Mouse (Mus musculus): ENCODE data around the gene Scin. TPM values are rescaled to one million over a fixed set of nuclear protein-coding genes. Genes with fewer than 3 reads are reported as not detected.
"Not testable (repeated sequence)": the region's sequence is repeated elsewhere in the genome, so short reads cannot be mapped to it uniquely, and the experiment has no call there.

The Scin gene
- 0.20 and 0.29 TPM in 2 replicates for polyA plus RNA-seq (2012; rRNA removed)

DNA sequence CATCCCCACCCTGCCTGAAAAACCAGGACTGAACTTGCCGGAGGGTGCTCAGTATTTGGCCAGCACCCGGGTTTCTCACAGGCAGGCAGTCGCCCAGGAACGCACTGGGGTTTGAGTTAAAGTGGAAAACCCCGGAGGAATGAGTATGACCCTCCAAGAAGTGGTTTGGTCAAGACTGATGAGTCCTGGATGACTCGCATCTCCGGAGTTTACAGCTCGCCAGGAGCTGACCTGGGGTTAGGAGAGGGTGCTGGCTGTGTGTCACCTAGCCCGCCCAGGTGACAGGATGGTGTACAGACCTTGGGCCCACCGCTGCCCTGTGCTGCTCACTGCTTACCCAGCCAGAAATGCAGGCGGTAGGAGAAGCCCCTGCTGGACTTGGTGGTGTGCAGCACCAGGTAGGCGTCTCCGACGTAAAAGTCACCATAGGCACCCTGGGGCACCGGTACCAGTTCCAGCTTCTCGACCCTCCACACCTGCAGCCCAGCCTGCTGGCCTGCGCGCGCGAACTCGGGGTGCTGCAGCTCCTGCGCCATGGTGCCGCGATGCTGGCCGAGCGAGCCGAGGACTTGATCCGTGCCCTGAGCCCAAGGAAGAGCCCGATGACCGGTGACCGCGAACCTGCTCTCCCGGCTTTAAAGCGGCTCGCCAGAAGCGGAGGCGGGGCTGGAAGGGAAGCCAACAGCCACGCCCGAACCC, at the start of gene Scin:
TSS of gene Scin (minus strand) at position 656 of the 699 bp plus-strand sequence.
- no peak for DNase-seq (ENCODE audit: extremely low spot score in 1 of 2, low spot score in 1 of 2)

GRCm38 (mm10) chr12:40177089-40177488, 43.1 kb upstream of the Scin start:
- DNase-seq (ENCODE audit: extremely low spot score in 1 of 2, low spot score in 1 of 2), result no peak

DNA sequence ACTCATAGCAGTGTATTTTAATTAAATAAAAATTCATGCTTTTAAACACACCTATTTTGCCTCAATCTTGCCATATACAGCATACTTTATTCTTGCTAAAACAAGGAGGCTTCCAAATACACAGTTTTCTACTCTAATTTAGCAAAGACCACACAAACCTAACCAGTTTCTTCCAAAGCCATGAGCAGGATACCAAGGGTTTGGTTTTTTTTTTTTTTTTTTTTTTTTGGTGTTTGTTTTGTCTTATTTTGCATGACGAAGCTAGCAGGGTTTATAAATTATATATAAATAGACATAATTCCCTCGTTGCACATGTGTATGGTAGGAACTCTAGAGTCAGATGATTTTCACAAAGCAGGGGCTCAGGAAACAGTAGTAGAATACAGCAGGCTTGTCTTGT, 42.1 kb upstream of the Scin start:
- no peak for DNase-seq (ENCODE audit: extremely low spot score in 1 of 2, low spot score in 1 of 2)

GRCm38 (mm10) chr12:40175171-40175570, 41.1 kb upstream of the Scin start:
- not testable (repeated sequence) for DNase-seq (ENCODE audit: extremely low spot score in 1 of 2, low spot score in 1 of 2)

DNA sequence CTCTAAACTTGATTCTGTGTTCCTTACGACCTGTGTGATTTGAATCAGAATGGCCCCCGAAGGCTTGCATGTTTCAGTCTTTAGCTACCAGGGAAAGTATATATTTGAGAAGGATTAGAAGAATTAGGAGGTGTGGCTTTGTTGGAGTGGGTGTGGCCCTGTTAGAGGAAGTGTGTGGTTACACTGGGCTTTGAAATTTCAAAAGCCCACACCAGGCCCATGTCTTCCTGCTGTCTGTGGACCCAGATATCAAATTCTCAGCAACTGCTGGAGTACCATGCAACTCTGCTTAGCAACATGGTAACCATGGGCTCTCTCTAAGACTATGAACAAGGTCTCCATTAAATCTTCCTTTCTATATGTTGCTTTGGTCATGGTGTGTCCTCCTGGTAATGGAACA, 37.6 kb upstream of the Scin start:
- no peak for DNase-seq (ENCODE audit: extremely low spot score in 1 of 2, low spot score in 1 of 2)

DNA sequence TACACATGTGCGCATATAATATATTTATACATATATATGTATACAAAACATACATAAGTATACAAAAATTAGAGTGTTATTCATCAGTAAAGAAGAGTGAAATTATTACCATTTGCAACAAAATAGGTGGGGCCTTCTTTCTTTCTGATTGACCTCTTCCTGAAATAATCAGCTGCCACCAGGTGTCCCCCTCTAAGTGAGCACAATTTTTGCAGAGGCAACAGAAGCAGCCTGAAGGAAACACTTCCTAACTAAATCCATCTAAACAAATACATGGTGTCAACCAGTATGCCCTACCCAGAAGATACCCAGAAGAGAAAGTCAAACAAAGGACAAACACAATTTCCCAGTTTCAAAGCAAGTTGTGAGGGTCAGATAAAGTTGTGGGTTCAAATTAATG, 35.6 kb upstream of the Scin start:
- DNase-seq (ENCODE audit: extremely low spot score in 1 of 2, low spot score in 1 of 2), result no peak

DNA sequence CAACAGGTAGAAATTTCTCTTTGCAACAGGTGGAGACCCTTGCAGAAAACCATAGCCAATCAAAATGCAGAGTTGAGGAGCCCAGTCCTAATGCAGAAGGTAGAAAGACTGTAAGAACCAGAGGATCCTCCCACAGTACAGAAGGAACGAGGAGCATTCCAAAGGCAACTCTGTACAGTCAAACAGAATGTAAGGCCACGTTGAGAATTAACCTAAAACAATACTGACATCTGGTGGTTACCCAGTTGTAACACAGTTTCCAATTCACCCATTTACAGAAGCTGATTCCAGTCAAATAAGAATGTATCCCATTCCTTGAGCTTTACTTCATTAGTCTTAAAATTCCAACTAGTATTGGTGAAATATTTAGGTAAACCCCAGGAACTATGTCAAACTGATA, 30.6 kb upstream of the Scin start:
- DNase-seq (ENCODE audit: extremely low spot score in 1 of 2, low spot score in 1 of 2), result peak in 1 of 2 experiments; percentile 67

DNA sequence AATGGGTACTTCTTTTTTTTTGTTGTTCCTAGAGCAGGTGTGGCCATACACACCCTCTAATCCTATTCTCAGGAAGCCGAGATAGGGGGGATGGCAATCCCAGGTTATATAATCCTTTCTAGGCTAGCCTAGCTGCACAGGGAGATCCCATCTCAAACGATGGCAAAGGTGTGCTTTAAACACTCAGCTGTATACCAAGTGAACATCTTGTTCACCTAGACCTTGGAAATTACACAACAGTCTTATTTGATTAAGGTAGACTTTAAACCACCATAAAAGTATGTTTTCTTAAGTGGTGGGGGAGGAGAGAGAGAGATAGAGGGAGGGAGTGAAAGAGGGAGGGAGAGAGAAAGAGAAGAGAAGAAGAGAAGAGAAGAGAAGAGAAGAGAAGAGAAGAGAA, 26.7 kb upstream of the Scin start:
- no peak for DNase-seq (ENCODE audit: extremely low spot score in 1 of 2, low spot score in 1 of 2)

- DNase-seq (ENCODE audit: extremely low spot score in 1 of 2, low spot score in 1 of 2), result no peak
These were observed 20.2 kb upstream of the Scin start for GRCm38 (mm10) chr12:40154188-40154587.

GRCm38 (mm10) chr12:40152353-40153069, 18.5 kb upstream of the Scin start:
- DNase-seq (ENCODE audit: extremely low spot score in 1 of 2, low spot score in 1 of 2), result no peak

DNA sequence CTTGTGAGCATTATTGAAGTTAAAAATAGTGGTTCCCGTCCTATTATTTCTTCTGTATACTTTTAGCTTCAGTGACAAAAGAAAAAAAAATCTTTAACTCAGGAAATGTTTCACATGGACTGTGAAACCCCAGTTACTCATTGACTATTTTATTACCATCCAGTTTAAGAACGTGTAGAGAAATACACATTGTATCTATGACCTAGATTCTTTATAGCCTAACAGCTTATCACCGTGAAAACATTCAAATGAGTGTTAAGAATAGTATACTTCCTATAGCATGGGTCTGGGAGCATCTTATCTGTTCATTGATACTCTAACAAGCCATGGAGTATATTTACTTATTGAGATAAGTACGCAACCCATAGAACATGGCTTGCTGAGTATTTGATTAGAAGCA, 13.3 kb upstream of the Scin start:
- DNase-seq (ENCODE audit: extremely low spot score in 1 of 2, low spot score in 1 of 2), result no peak

GRCm38 (mm10) chr12:40146510-40146909, 12.5 kb upstream of the Scin start:
- DNase-seq (ENCODE audit: extremely low spot score in 1 of 2, low spot score in 1 of 2), result no peak

DNA sequence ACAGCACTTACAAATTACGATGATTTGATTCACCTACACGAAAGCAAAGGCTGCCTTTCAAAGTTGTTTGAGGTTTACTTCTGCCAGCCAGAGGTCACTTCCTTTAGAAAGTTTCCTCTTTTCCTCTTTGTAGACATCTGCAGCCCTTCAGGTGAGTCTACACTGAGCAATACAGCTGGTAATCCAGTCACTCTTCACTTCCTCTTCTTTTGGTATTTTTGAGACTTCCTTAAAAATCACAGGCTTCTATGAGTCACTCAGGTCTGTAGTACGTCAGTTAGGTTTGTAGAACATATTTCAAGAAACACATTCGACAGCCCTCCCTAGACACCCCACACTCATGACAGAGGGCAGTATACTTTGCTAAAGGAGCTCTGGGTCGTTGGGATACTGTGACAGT, 6.7 kb upstream of the Scin start:
- DNase-seq (ENCODE audit: extremely low spot score in 1 of 2, low spot score in 1 of 2), result no peak

- no peak for DNase-seq (ENCODE audit: extremely low spot score in 1 of 2, low spot score in 1 of 2)
These were observed 5.6 kb upstream of the Scin start for GRCm38 (mm10) chr12:40139484-40140245.

DNA sequence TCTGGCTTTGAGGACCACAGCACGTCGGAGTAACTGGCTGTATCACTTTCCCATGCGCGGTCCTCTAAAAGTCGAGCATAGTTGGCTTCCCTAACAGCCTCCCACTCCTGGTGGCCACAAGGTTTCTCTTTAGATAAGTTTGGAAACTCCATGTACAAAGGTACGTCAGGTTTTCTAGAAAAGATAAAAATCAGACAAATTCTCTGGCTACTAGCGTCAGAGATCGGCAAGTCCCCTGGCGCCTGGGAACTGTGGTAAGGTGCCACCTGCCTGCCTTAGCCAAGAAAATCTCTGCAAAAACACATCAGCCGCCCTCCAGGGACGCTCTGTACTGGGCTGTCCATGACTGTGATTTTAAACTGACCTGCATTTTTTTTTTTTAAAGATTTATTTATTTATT, 501 bp upstream of the Scin start:
- no peak for DNase-seq (ENCODE audit: extremely low spot score in 1 of 2, low spot score in 1 of 2)

GRCm38 (mm10) chr12:40133194-40133572, 845 bp downstream of the Scin start:
- no peak for DNase-seq (ENCODE audit: extremely low spot score in 1 of 2, low spot score in 1 of 2)

- no peak for DNase-seq (ENCODE audit: extremely low spot score in 1 of 2, low spot score in 1 of 2)
These were observed 15.2 kb downstream of the Scin start for GRCm38 (mm10) chr12:40118872-40119271.

- DNase-seq (ENCODE audit: extremely low spot score in 1 of 2, low spot score in 1 of 2), result no peak
These were observed 17.0 kb downstream of the Scin start for GRCm38 (mm10) chr12:40117045-40117444.

DNA sequence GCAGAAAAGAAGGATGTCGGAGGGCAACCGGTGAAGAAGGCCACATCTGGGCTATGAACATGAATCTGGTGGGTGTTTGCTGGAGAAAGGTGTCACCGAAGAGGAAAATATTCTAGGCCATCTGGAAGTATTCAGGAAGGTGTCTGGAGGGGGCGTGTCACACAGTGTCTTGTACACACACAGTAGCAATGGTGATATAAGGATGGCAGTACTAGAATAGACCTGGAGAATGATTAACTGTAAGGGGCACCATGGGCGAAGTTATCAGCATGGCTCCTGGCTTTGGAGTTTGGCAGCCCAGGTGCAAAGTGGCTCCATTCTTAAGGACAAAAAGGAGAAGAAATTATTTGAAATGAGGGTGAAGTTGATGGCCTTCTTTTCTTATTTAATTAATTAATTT, 17.8 kb downstream of the Scin start:
- no peak for DNase-seq (ENCODE audit: extremely low spot score in 1 of 2, low spot score in 1 of 2)

- DNase-seq (ENCODE audit: extremely low spot score in 1 of 2, low spot score in 1 of 2), result no peak
These were observed 19.1 kb downstream of the Scin start for GRCm38 (mm10) chr12:40114883-40115282.

DNA sequence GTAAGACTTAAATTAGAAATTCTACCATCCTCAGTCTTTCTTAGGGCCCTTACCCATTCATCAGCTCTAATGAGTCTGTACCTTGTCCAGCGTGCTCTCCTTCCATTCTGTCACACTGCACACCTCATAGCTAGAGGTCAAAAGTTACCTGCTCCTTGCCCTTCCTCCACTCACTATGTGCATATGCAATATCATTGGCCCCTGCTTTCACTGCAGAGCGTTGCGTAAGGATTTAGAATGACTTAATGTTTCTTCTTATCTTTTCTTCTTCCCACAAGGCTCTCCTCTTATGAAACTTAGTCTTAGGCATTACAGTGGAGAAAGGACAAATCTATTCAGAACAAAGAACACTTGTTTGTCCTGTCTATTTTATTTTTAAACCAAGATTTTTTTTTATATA, 20.0 kb downstream of the Scin start:
- DNase-seq (ENCODE audit: extremely low spot score in 1 of 2, low spot score in 1 of 2), result no peak

DNA sequence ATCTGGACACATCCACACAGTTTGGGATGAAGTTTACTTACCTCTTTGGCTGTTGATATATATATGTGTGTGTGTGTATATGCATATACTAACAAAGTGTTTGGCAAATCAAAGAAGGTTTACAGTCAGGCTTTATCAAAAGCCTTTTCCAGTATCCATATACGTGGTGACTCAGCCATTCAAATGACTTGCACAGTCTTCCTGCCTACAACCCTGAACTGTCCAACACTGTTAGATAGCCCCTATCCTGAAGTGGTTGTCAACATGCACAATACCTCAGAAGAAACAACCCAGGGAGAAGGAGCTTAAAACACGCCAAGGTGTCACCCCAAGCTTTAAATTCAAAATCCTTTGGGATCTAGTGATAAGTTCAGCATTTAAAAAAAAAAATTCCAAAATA, 20.4 kb downstream of the Scin start:
- DNase-seq (ENCODE audit: extremely low spot score in 1 of 2, low spot score in 1 of 2), result no peak
